Mouse (Mus musculus) gastrocnemius, postnatal 36 days (tissue): Measurements from ENCODE around the gene Ywhaq. TPM values are rescaled to one million over a fixed set of nuclear protein-coding genes. Genes with fewer than 3 reads are reported as not detected.

Experiments
- DNase-seq, 2 experiments: peaks; one replicate each; pipeline ENCODE4 v3.0.0; 2022
- intact Hi-C: fragments of 180-260 bp; cut with DNase I; formaldehyde crosslinking; loops from one replicate; pipeline ENCODE4 v1.15.1; 2025
- long read RNA-seq, 2 experiments: library from polyadenylated mRNA; stranded (forward); transcript quantifications; one replicate each; pipeline ENCODE4 v2.0.0; 2021
- total RNA-seq, 2 experiments: library from RNA; stranded (reverse); gene quantifications; 2 replicates each; pipeline ENCODE4 v1.2.3; 2021

Gene Ywhaq
- 10 to 100 TPM; 23.3 to 24.7 TPM for total RNA-seq
- long read RNA-seq, experiment 1, transcript Ywhaq-201 (5 exons, 2,110 nt): minor isoform, 5 of 151 reads
- long read RNA-seq, experiment 1, transcript Ywhaq-202 (6 exons, 2,197 nt): major isoform, 32 of 151 reads
- long read RNA-seq, experiment 1, partial matches to known transcripts: 0 of 151 reads
- long read RNA-seq, experiment 1, other reads (novel, unspliced or antisense): 114 of 151 reads
- long read RNA-seq, experiment 2, transcript Ywhaq-201 (5 exons, 2,110 nt): minor isoform, 13 of 169 reads
- long read RNA-seq, experiment 2, transcript Ywhaq-202 (6 exons, 2,197 nt): major isoform, 27 of 169 reads
- long read RNA-seq, experiment 2, partial matches to known transcripts: 1 of 169 reads
- long read RNA-seq, experiment 2, other reads (novel, unspliced or antisense): 128 of 169 reads

GRCm38 (mm10) chr12:21417100-21418070 is at the start of gene Ywhaq:
TSS of gene Ywhaq (minus strand) at chr12:21417637.
- peak; percentile 89 to 93 for DNase-seq
- intact Hi-C loops: loop anchor here (5.0 kb wide), 1 partner anchor 40 kb away; no protein-coding TSS in a partner anchor

- intact Hi-C loops: no loop called here
- no peak for DNase-seq
Observed at GRCm38 (mm10) chr12:21463448-21463891, 46.0 kb upstream of the Ywhaq start.

- DNase-seq: no peak
- intact Hi-C loops: no loop called here
Observed at GRCm38 (mm10) chr12:21462658-21463057, 45.2 kb upstream of the Ywhaq start.

- intact Hi-C loops: loop anchor here (5.0 kb wide), 1 partner anchor 42 kb away; the partner anchor contains the start of gene Ywhaq
- DNase-seq: no peak
Observed at GRCm38 (mm10) chr12:21459681-21460080, 42.2 kb upstream of the Ywhaq start.

GRCm38 (mm10) chr12:21456021-21456420 is 38.6 kb upstream of the Ywhaq start:
- intact Hi-C loops: loop anchor here (5.0 kb wide), 1 partner anchor 39 kb away; the partner anchor contains the start of gene Ywhaq

GRCm38 (mm10) chr12:21451752-21452151 is 34.3 kb upstream of the Ywhaq start:
- intact Hi-C loops: no loop called here
- no peak for DNase-seq

More at GRCm38 (mm10) chr12:21456021-21456420, 38.6 kb upstream of the Ywhaq start:
- peak in 1 of 2 experiments; percentile 38 for DNase-seq

GRCm38 (mm10) chr12:21451351-21451750 is 33.9 kb upstream of the Ywhaq start:
- no peak for DNase-seq
- intact Hi-C loops: no loop called here

- intact Hi-C loops: no loop called here
- no peak for DNase-seq
Observed at GRCm38 (mm10) chr12:21443783-21444182, 26.3 kb upstream of the Ywhaq start.

GRCm38 (mm10) chr12:21441870-21442269 is 24.4 kb upstream of the Ywhaq start:
- intact Hi-C loops: no loop called here
- DNase-seq: no peak

- no peak for DNase-seq
- intact Hi-C loops: no loop called here
Observed at GRCm38 (mm10) chr12:21439428-21439827, 22.0 kb upstream of the Ywhaq start.

- DNase-seq: no peak
- intact Hi-C loops: no loop called here
Observed at GRCm38 (mm10) chr12:21438750-21439394, 21.4 kb upstream of the Ywhaq start.

- DNase-seq: no peak
- intact Hi-C loops: no loop called here
Observed at GRCm38 (mm10) chr12:21438294-21438693, 20.9 kb upstream of the Ywhaq start.

GRCm38 (mm10) chr12:21431950-21432349 is 14.5 kb upstream of the Ywhaq start:
- DNase-seq: no peak
- intact Hi-C loops: no loop called here

GRCm38 (mm10) chr12:21431039-21431438 is 13.6 kb upstream of the Ywhaq start:
- no peak for DNase-seq
- intact Hi-C loops: no loop called here

GRCm38 (mm10) chr12:21430140-21430539 is 12.7 kb upstream of the Ywhaq start:
- no peak for DNase-seq
- intact Hi-C loops: no loop called here

- intact Hi-C loops: no loop called here
- DNase-seq: no peak
Observed at GRCm38 (mm10) chr12:21429021-21429420, 11.6 kb upstream of the Ywhaq start.

- intact Hi-C loops: no loop called here
Observed at GRCm38 (mm10) chr12:21426065-21426940, 8.9 kb upstream of the Ywhaq start.

GRCm38 (mm10) chr12:21424683-21425082 is 7.2 kb upstream of the Ywhaq start:
- intact Hi-C loops: no loop called here
- DNase-seq: no peak

More at GRCm38 (mm10) chr12:21426065-21426940, 8.9 kb upstream of the Ywhaq start:
- peak in 1 of 2 experiments; percentile 20 for DNase-seq

- intact Hi-C loops: loop anchor here (5.0 kb wide), 1 partner anchor 39 kb away; no protein-coding TSS in a partner anchor
- no peak for DNase-seq
Observed at GRCm38 (mm10) chr12:21418621-21419131, 1.2 kb upstream of the Ywhaq start.
